Mouse (Mus musculus): ENCODE measurements around the gene Xrcc1. TPM values are rescaled to one million over a fixed set of nuclear protein-coding genes. Genes with fewer than 3 reads are reported as not detected.
A peak's percentile ranks its signal among the peaks of the same experiment; 100 is the strongest.

The Xrcc1 gene
- polyA plus RNA-seq, 1 experiment from 2014 or later: 17.9 TPM

- TF ChIP-seq EP300 (IDR thresholded peaks at IDR 0.05; ENCODE audit: low read depth) (no peak), CTCF (IDR thresholded peaks at IDR 0.05; ENCODE audit: low read depth) (peak; percentile 4; the same call in 1 of the 2 replicates)
- H3K4me2 ChIP-seq (ENCODE audit: low read depth, low read length): no peak overlapping the region
- peaks cover 8% of the 10 kb centered on the region for H3K4me1 ChIP-seq (ENCODE audit: insufficient read depth)
- no peak for ATAC-seq
- no peak for DNase-seq
- no peak overlapping the region for H3K4me3 ChIP-seq (ENCODE audit: low read depth, low read length)
- no peak overlapping the region for H3K27ac ChIP-seq (ENCODE audit: low read depth)
- no peaks in the 10 kb centered on the region for H3K9me3 ChIP-seq (ENCODE audit: low read length)
- no peaks in the 10 kb centered on the region for H3K36me3 ChIP-seq (replicated peaks; ENCODE audit: insufficient read depth, low read length)
- no peaks in the 10 kb centered on the region for H3K27me3 ChIP-seq (ENCODE audit: insufficient read depth, low read length)
- H3K9ac ChIP-seq (replicated peaks): no peak overlapping the region
- 79% methylated on average over 6 of the region's 6 CpGs for WGBS (ENCODE audit: insufficient replicate concordance)
These were observed 21.1 kb upstream of the Xrcc1 start for GRCm38 (mm10) chr7:24524978-24525377.

GRCm38 (mm10) chr7:24525686-24526420, 20.2 kb upstream of the Xrcc1 start:
- no peak for TF ChIP-seq EP300 (IDR thresholded peaks at IDR 0.05; ENCODE audit: low read depth)
- TF ChIP-seq CTCF (IDR thresholded peaks at IDR 0.05; ENCODE audit: low read depth): no peak
- H3K9ac ChIP-seq (replicated peaks): no peak overlapping the region
- H3K27ac ChIP-seq (ENCODE audit: low read depth): no peak overlapping the region
- 86% methylated on average over 12 of the region's 12 CpGs for WGBS (ENCODE audit: insufficient replicate concordance)
- no peaks in the 10 kb centered on the region for H3K9me3 ChIP-seq (ENCODE audit: low read length)
- ATAC-seq (no peak), DNase-seq (no peak)
- H3K4me1 ChIP-seq (ENCODE audit: insufficient read depth): peaks cover 8% of the 10 kb centered on the region
- no peak overlapping the region for H3K4me2 ChIP-seq (ENCODE audit: low read depth, low read length)
- H3K36me3 ChIP-seq (replicated peaks; ENCODE audit: insufficient read depth, low read length): no peaks in the 10 kb centered on the region
- H3K27me3 ChIP-seq (ENCODE audit: insufficient read depth, low read length): no peaks in the 10 kb centered on the region
- H3K4me3 ChIP-seq (ENCODE audit: low read depth, low read length): no peak overlapping the region

- Histone ChIP-seq H3K36me3 (replicated peaks; ENCODE audit: insufficient read depth, low read length) (peaks cover 9% of the 10 kb centered on the region), H3K27ac (ENCODE audit: low read depth) (no peak overlapping the region), H3K27me3 (ENCODE audit: insufficient read depth, low read length) (no peaks in the 10 kb centered on the region), H3K9ac (replicated peaks) (no peak overlapping the region), H3K4me1 (ENCODE audit: insufficient read depth) (peaks cover 17% of the 10 kb centered on the region), H3K4me2 (ENCODE audit: low read depth, low read length) (no peak overlapping the region), H3K9me3 (ENCODE audit: low read length) (no peaks in the 10 kb centered on the region), H3K4me3 (ENCODE audit: low read depth, low read length) (no peak overlapping the region)
- DNase-seq (no peak), ATAC-seq (no peak)
- TF ChIP-seq EP300 (IDR thresholded peaks at IDR 0.05; ENCODE audit: low read depth): no peak; the same call in 1 of the 2 replicates
- TF ChIP-seq CTCF (IDR thresholded peaks at IDR 0.05; ENCODE audit: low read depth): no peak
- WGBS (ENCODE audit: insufficient replicate concordance): 82% methylated on average over 11 of the region's 11 CpGs
These were observed 17.2 kb upstream of the Xrcc1 start for GRCm38 (mm10) chr7:24528861-24529260.

- H3K4me3 ChIP-seq (ENCODE audit: low read depth, low read length): peak overlapping the region; percentile 57
- H3K27ac ChIP-seq (ENCODE audit: low read depth): peak overlapping the region; percentile 93
- DNase-seq: no peak
- no peak for TF ChIP-seq CTCF (IDR thresholded peaks at IDR 0.05; ENCODE audit: low read depth)
- no peak for TF ChIP-seq EP300 (IDR thresholded peaks at IDR 0.05; ENCODE audit: low read depth)
- ATAC-seq: no peak
- H3K9ac ChIP-seq (replicated peaks): peak overlapping the region; percentile 88
- peaks cover 16% of the 10 kb centered on the region for H3K36me3 ChIP-seq (replicated peaks; ENCODE audit: insufficient read depth, low read length)
- no peaks in the 10 kb centered on the region for H3K27me3 ChIP-seq (ENCODE audit: insufficient read depth, low read length)
- WGBS (ENCODE audit: insufficient replicate concordance): 53% methylated on average over 11 of the region's 11 CpGs
- H3K4me1 ChIP-seq (ENCODE audit: insufficient read depth): peaks cover 17% of the 10 kb centered on the region
- peak overlapping the region; percentile 99 for H3K4me2 ChIP-seq (ENCODE audit: low read depth, low read length)
- no peaks in the 10 kb centered on the region for H3K9me3 ChIP-seq (ENCODE audit: low read length)
These were observed 16.5 kb upstream of the Xrcc1 start for GRCm38 (mm10) chr7:24529580-24529979.

- DNase-seq (peak; percentile 97), ATAC-seq (peak; percentile 96)
- Histone ChIP-seq H3K4me1 (ENCODE audit: insufficient read depth) (peaks cover 17% of the 10 kb centered on the region), H3K9ac (replicated peaks) (peak within 1 kb of the TSS; percentile 88), H3K4me3 (ENCODE audit: low read depth, low read length) (peak within 1 kb of the TSS; percentile 57), H3K36me3 (replicated peaks; ENCODE audit: insufficient read depth, low read length) (peaks cover 20% of the 10 kb centered on the region), H3K4me2 (ENCODE audit: low read depth, low read length) (peak within 1 kb of the TSS; percentile 99), H3K27ac (ENCODE audit: low read depth) (peak within 1 kb of the TSS; percentile 93), H3K9me3 (ENCODE audit: low read length) (no peaks in the 10 kb centered on the region), H3K27me3 (ENCODE audit: insufficient read depth, low read length) (no peaks in the 10 kb centered on the region)
- TF ChIP-seq CTCF (IDR thresholded peaks at IDR 0.05; ENCODE audit: low read depth) (no peak), EP300 (IDR thresholded peaks at IDR 0.05; ENCODE audit: low read depth) (no peak)
- under 1% methylated on average over 44 of the region's 44 CpGs for WGBS (ENCODE audit: insufficient replicate concordance)
These were observed 15.8 kb upstream of the Xrcc1 start, which contains the start of gene Irgq for GRCm38 (mm10) chr7:24530062-24530931. Irgq (plus strand) TSS chr7:24530689.
